Mouse (Mus musculus): Measurements from ENCODE around the gene Gpc6. TPM values are rescaled to one million over a fixed set of nuclear protein-coding genes. Genes with fewer than 3 reads are reported as not detected.

The Gpc6 gene
- total and polyA plus RNA-seq, 3 experiments: not detected

GRCm38 (mm10) chr14:117783671-117784262 is 858.7 kb downstream of the Gpc6 start:
- Histone ChIP-seq H3K4me1 (ENCODE audit: control insufficient read depth in 1 of 2, insufficient read depth in 2 of 2) (no peaks in the 10 kb centered on the region), H3K36me3 (replicated peaks in 1 of 2; ENCODE audit: control insufficient read depth in 1 of 2, insufficient read depth in 1 of 2, low read length in 1 of 2) (no peaks in the 10 kb centered on the region), H3K27me3 (replicated peaks) (no peaks in the 10 kb centered on the region), H3K9ac (ENCODE audit: insufficient read depth, low read depth) (no peak overlapping the region), H3K4me3 (replicated peaks in 1 of 3; ENCODE audit: low read depth in 2 of 3, low read length in 2 of 3, poor library complexity in 1 of 3) (no peak overlapping the region), H3K4me2 (ENCODE audit: insufficient read depth, low read depth, poor library complexity, severe bottlenecking) (no peak overlapping the region), H3K9me3 (replicated peaks; ENCODE audit: low read length) (no peaks in the 10 kb centered on the region), H3K27ac (ENCODE audit: insufficient read depth, low read depth) (no peak overlapping the region), H3K79me2 (replicated peaks; ENCODE audit: control insufficient read depth, extremely low read depth, insufficient read depth, poor library complexity, severe bottlenecking) (no peaks in the 10 kb centered on the region)
- DNase-seq (ENCODE audit: extremely low read depth): no peak
- TF ChIP-seq POLR2A (IDR thresholded peaks at IDR 0.05; ENCODE audit: low read depth, low read length) (no peak), POLR2AphosphoS2 (IDR thresholded peaks at IDR 0.05; ENCODE audit: low read depth, low read length) (no peak), MAZ (IDR thresholded peaks at IDR 0.05; ENCODE audit: low read depth, low read length) (no peak), TBP (conservative IDR thresholded peaks at IDR 0.05; ENCODE audit: low read depth, low read length) (no peak), NELFE (IDR thresholded peaks at IDR 0.05; ENCODE audit: low read depth, low read length) (no peak), ZMIZ1 (IDR thresholded peaks at IDR 0.05; ENCODE audit: low read depth, low read length) (no peak), GABPA (IDR thresholded peaks at IDR 0.05; ENCODE audit: insufficient replicate concordance, low read depth, low read length) (no peak), ZKSCAN1 (IDR thresholded peaks at IDR 0.05; ENCODE audit: borderline replicate concordance, low read depth, low read length) (no peak), KAT2A (IDR thresholded peaks at IDR 0.05; ENCODE audit: insufficient replicate concordance, low read length) (no peak), ZC3H11A (IDR thresholded peaks at IDR 0.05; ENCODE audit: low read depth, low read length) (no peak), USF1 (IDR thresholded peaks at IDR 0.05; ENCODE audit: low read depth, low read length) (no peak), MAX (IDR thresholded peaks at IDR 0.05; ENCODE audit: low read length) (no peak), MXI1 (IDR thresholded peaks at IDR 0.05; ENCODE audit: low read depth, low read length) (no peak), PAX5 (IDR thresholded peaks at IDR 0.05; ENCODE audit: low read length) (no peak), UBTF (IDR thresholded peaks at IDR 0.05; ENCODE audit: low read depth, low read length) (no peak), ELF1 (IDR thresholded peaks at IDR 0.05; ENCODE audit: low read depth, low read length) (no peak)
- dilution Hi-C loops (cut with MboI; ENCODE audit: extremely low pct_ligation_motif_present, extremely low pct_unique_long_range_greater_than_20kb, low sequenced_read_pairs) (no loop called here), in situ Hi-C loops (cut with MboI; ENCODE audit: low pct_ligation_motif_present, low pct_unique_long_range_greater_than_20kb, low sequenced_read_pairs) (no loop called here)

GRCm38 (mm10) chr14:117784960-117785359 is 859.8 kb downstream of the Gpc6 start:
- no peak overlapping the region for H3K4me2 ChIP-seq (ENCODE audit: insufficient read depth, low read depth, poor library complexity, severe bottlenecking)
- no peaks in the 10 kb centered on the region for H3K27me3 ChIP-seq (replicated peaks)
- H3K4me3 ChIP-seq (replicated peaks in 1 of 3; ENCODE audit: low read depth in 2 of 3, low read length in 2 of 3, poor library complexity in 1 of 3): no peak overlapping the region
- dilution Hi-C loops (cut with MboI; ENCODE audit: extremely low pct_ligation_motif_present, extremely low pct_unique_long_range_greater_than_20kb, low sequenced_read_pairs): no loop called here
- no peaks in the 10 kb centered on the region for H3K79me2 ChIP-seq (replicated peaks; ENCODE audit: control insufficient read depth, extremely low read depth, insufficient read depth, poor library complexity, severe bottlenecking)
- TF ChIP-seq CTCF (conservative IDR thresholded peaks at IDR 0.05 in 1 of 2, IDR thresholded peaks at IDR 0.05 in 1 of 2; ENCODE audit: low read depth in 2 of 2, low read length in 2 of 2) (no peak), NELFE (IDR thresholded peaks at IDR 0.05; ENCODE audit: low read depth, low read length) (no peak), CHD2 (IDR thresholded peaks at IDR 0.05; ENCODE audit: low read length) (no peak), MAX (IDR thresholded peaks at IDR 0.05; ENCODE audit: low read length) (no peak), ZMIZ1 (IDR thresholded peaks at IDR 0.05; ENCODE audit: low read depth, low read length) (no peak), BHLHE40 (IDR thresholded peaks at IDR 0.05; ENCODE audit: low read depth, low read length) (no peak), POLR2AphosphoS2 (IDR thresholded peaks at IDR 0.05; ENCODE audit: low read depth, low read length) (no peak), RAD21 (IDR thresholded peaks at IDR 0.05; ENCODE audit: low read depth, low read length) (no peak), SMC3 (IDR thresholded peaks at IDR 0.05; ENCODE audit: low read depth, low read length) (no peak), HCFC1 (IDR thresholded peaks at IDR 0.05; ENCODE audit: low read depth, low read length) (no peak), E2F4 (IDR thresholded peaks at IDR 0.05; ENCODE audit: insufficient replicate concordance, low read depth, low read length) (no peak), JUN (IDR thresholded peaks at IDR 0.05; ENCODE audit: insufficient read depth, low read depth, low read length) (no peak), RCOR1 (conservative IDR thresholded peaks at IDR 0.05; ENCODE audit: low read depth, low read length) (no peak), USF1 (IDR thresholded peaks at IDR 0.05; ENCODE audit: low read depth, low read length) (no peak), ELF1 (IDR thresholded peaks at IDR 0.05; ENCODE audit: low read depth, low read length) (no peak), MAZ (IDR thresholded peaks at IDR 0.05; ENCODE audit: low read depth, low read length) (no peak), JUND (conservative IDR thresholded peaks at IDR 0.05; ENCODE audit: low read depth, low read length) (no peak), MXI1 (IDR thresholded peaks at IDR 0.05; ENCODE audit: low read depth, low read length) (no peak), UBTF (IDR thresholded peaks at IDR 0.05; ENCODE audit: low read depth, low read length) (no peak)
- H3K27ac ChIP-seq (ENCODE audit: insufficient read depth, low read depth): no peak overlapping the region
- H3K36me3 ChIP-seq (replicated peaks in 1 of 2; ENCODE audit: control insufficient read depth in 1 of 2, insufficient read depth in 1 of 2, low read length in 1 of 2): no peaks in the 10 kb centered on the region
- no peaks in the 10 kb centered on the region for H3K4me1 ChIP-seq (ENCODE audit: control insufficient read depth in 1 of 2, insufficient read depth in 2 of 2)
- no peaks in the 10 kb centered on the region for H3K9me3 ChIP-seq (replicated peaks; ENCODE audit: low read length)
- H3K9ac ChIP-seq (ENCODE audit: insufficient read depth, low read depth): no peak overlapping the region
- in situ Hi-C loops (cut with MboI; ENCODE audit: low pct_ligation_motif_present, low pct_unique_long_range_greater_than_20kb, low sequenced_read_pairs): no loop called here
- DNase-seq (ENCODE audit: extremely low read depth): no peak

Measured in CH12.LX (cell line).